Mouse (Mus musculus): ENCODE results near the gene Cyth1. TPM values are rescaled to one million over a fixed set of nuclear protein-coding genes. Genes with fewer than 3 reads are reported as not detected.

The Cyth1 gene
- polyA plus RNA-seq, 1 experiment, result not detected

GRCm38 (mm10) chr11:118198296-118198600, 50.1 kb downstream of the Cyth1 start:
- TF ChIP-seq POLR2A (IDR thresholded peaks at IDR 0.05; ENCODE audit: insufficient read depth, low read depth, low read length), result no peak
- no peak for TF ChIP-seq CTCF (IDR thresholded peaks at IDR 0.05; ENCODE audit: insufficient read depth, low read depth, low read length)

GRCm38 (mm10) chr11:118197508-118198295, 50.7 kb downstream of the Cyth1 start:
- WGBS, result 8% methylated on average over 13 of the region's 13 CpGs
- peaks cover 58% of the 10 kb centered on the region for H3K4me1 ChIP-seq (ENCODE audit: control insufficient read depth, insufficient read depth, low read length)
- H3K4me3 ChIP-seq (ENCODE audit: insufficient read depth, low read depth, low read length), result peak overlapping the region; percentile 27
- TF ChIP-seq CTCF (IDR thresholded peaks at IDR 0.05; ENCODE audit: insufficient read depth, low read depth, low read length) (no peak), POLR2A (IDR thresholded peaks at IDR 0.05; ENCODE audit: insufficient read depth, low read depth, low read length) (no peak)
- H3K27ac ChIP-seq (ENCODE audit: insufficient read depth, low read depth, low read length), result peak overlapping the region; percentile 77

More at GRCm38 (mm10) chr11:118198296-118198600, 50.1 kb downstream of the Cyth1 start:
- Histone ChIP-seq H3K4me1 (ENCODE audit: control insufficient read depth, insufficient read depth, low read length) (peaks cover 64% of the 10 kb centered on the region), H3K4me3 (ENCODE audit: insufficient read depth, low read depth, low read length) (peak overlapping the region; percentile 27), H3K27ac (ENCODE audit: insufficient read depth, low read depth, low read length) (peak overlapping the region; percentile 77)
- WGBS, result 10% methylated on average over 2 of the region's 2 CpGs

- TF ChIP-seq CTCF (IDR thresholded peaks at IDR 0.05; ENCODE audit: insufficient read depth, low read depth, low read length) (no peak), POLR2A (IDR thresholded peaks at IDR 0.05; ENCODE audit: insufficient read depth, low read depth, low read length) (no peak)
- Histone ChIP-seq H3K4me1 (ENCODE audit: control insufficient read depth, insufficient read depth, low read length) (peaks cover 54% of the 10 kb centered on the region), H3K4me3 (ENCODE audit: insufficient read depth, low read depth, low read length) (no peak overlapping the region), H3K27ac (ENCODE audit: insufficient read depth, low read depth, low read length) (peak overlapping the region; percentile 73)
- WGBS, result 38% methylated on average over 10 of the region's 10 CpGs
Measured at GRCm38 (mm10) chr11:118196824-118197388, 51.5 kb downstream of the Cyth1 start.

GRCm38 (mm10) chr11:118193390-118194147, 54.8 kb downstream of the Cyth1 start:
- Histone ChIP-seq H3K4me1 (ENCODE audit: control insufficient read depth, insufficient read depth, low read length) (peaks cover 31% of the 10 kb centered on the region), H3K27ac (ENCODE audit: insufficient read depth, low read depth, low read length) (no peak overlapping the region), H3K4me3 (ENCODE audit: insufficient read depth, low read depth, low read length) (no peak overlapping the region)
- TF ChIP-seq CTCF (IDR thresholded peaks at IDR 0.05; ENCODE audit: insufficient read depth, low read depth, low read length) (peak; percentile 17; the same call in 1 of the 2 replicates), POLR2A (IDR thresholded peaks at IDR 0.05; ENCODE audit: insufficient read depth, low read depth, low read length) (no peak)
- 52% methylated on average over 14 of the region's 14 CpGs for WGBS

GRCm38 (mm10) chr11:118192973-118193372, 55.4 kb downstream of the Cyth1 start:
- WGBS, result 82% methylated on average over 5 of the region's 5 CpGs
- H3K4me3 ChIP-seq (ENCODE audit: insufficient read depth, low read depth, low read length), result no peak overlapping the region
- H3K27ac ChIP-seq (ENCODE audit: insufficient read depth, low read depth, low read length), result no peak overlapping the region
- no peak for TF ChIP-seq CTCF (IDR thresholded peaks at IDR 0.05; ENCODE audit: insufficient read depth, low read depth, low read length)
- no peak for TF ChIP-seq POLR2A (IDR thresholded peaks at IDR 0.05; ENCODE audit: insufficient read depth, low read depth, low read length)
- peaks cover 26% of the 10 kb centered on the region for H3K4me1 ChIP-seq (ENCODE audit: control insufficient read depth, insufficient read depth, low read length)

GRCm38 (mm10) chr11:118182768-118183167, 65.6 kb downstream of the Cyth1 start:
- Histone ChIP-seq H3K4me1 (ENCODE audit: control insufficient read depth, insufficient read depth, low read length) (peaks cover 13% of the 10 kb centered on the region), H3K27ac (ENCODE audit: insufficient read depth, low read depth, low read length) (peak overlapping the region; percentile 84), H3K4me3 (ENCODE audit: insufficient read depth, low read depth, low read length) (no peak overlapping the region)
- no peak for TF ChIP-seq POLR2A (IDR thresholded peaks at IDR 0.05; ENCODE audit: insufficient read depth, low read depth, low read length)
- no peak for TF ChIP-seq CTCF (IDR thresholded peaks at IDR 0.05; ENCODE audit: insufficient read depth, low read depth, low read length)
- WGBS, result 53% methylated on average over 9 of the region's 9 CpGs

GRCm38 (mm10) chr11:118182353-118182752, 66.0 kb downstream of the Cyth1 start:
- Histone ChIP-seq H3K27ac (ENCODE audit: insufficient read depth, low read depth, low read length) (peak overlapping the region; percentile 84), H3K4me1 (ENCODE audit: control insufficient read depth, insufficient read depth, low read length) (peaks cover 13% of the 10 kb centered on the region), H3K4me3 (ENCODE audit: insufficient read depth, low read depth, low read length) (no peak overlapping the region)
- WGBS, result 47% methylated on average over 4 of the region's 4 CpGs
- TF ChIP-seq CTCF (IDR thresholded peaks at IDR 0.05; ENCODE audit: insufficient read depth, low read depth, low read length) (no peak), POLR2A (IDR thresholded peaks at IDR 0.05; ENCODE audit: insufficient read depth, low read depth, low read length) (no peak)

- Histone ChIP-seq H3K4me3 (ENCODE audit: insufficient read depth, low read depth, low read length) (no peak overlapping the region), H3K27ac (ENCODE audit: insufficient read depth, low read depth, low read length) (no peak overlapping the region), H3K4me1 (ENCODE audit: control insufficient read depth, insufficient read depth, low read length) (peaks cover 13% of the 10 kb centered on the region)
- WGBS, result 80% methylated on average over 7 of the region's 7 CpGs
- TF ChIP-seq POLR2A (IDR thresholded peaks at IDR 0.05; ENCODE audit: insufficient read depth, low read depth, low read length), result no peak
- no peak for TF ChIP-seq CTCF (IDR thresholded peaks at IDR 0.05; ENCODE audit: insufficient read depth, low read depth, low read length)
Measured at GRCm38 (mm10) chr11:118180199-118180598, 68.2 kb downstream of the Cyth1 start.

- Histone ChIP-seq H3K4me1 (ENCODE audit: control insufficient read depth, insufficient read depth, low read length) (peaks cover 10% of the 10 kb centered on the region), H3K4me3 (ENCODE audit: insufficient read depth, low read depth, low read length) (no peak overlapping the region), H3K27ac (ENCODE audit: insufficient read depth, low read depth, low read length) (no peak overlapping the region)
- TF ChIP-seq CTCF (IDR thresholded peaks at IDR 0.05; ENCODE audit: insufficient read depth, low read depth, low read length) (no peak), POLR2A (IDR thresholded peaks at IDR 0.05; ENCODE audit: insufficient read depth, low read depth, low read length) (no peak)
- 92% methylated on average over 5 of the region's 5 CpGs for WGBS
Measured at GRCm38 (mm10) chr11:118178236-118178635, 70.2 kb downstream of the Cyth1 start.

Measured in olfactory bulb, adult 2 months (tissue).